Mouse (Mus musculus) CH12.LX (cell line): ENCODE results near the gene Abtb2. TPM values are rescaled to one million over a fixed set of nuclear protein-coding genes. Genes with fewer than 3 reads are reported as not detected.

Experiments
- DNase-seq: peaks from one replicate; pipeline ENCODE4 v3.0.0-alpha.2; 2013; ENCODE audit errors: extremely low read depth
- H3K27ac ChIP-seq: 2 replicates; pipeline ENCODE4 v1.5.1; 2012; ENCODE audit warnings: low read depth, mild to moderate bottlenecking, control low read depth, moderate library complexity; ENCODE audit not compliant: insufficient read depth
- H3K27me3 ChIP-seq: replicated peaks from 2 replicates; pipeline ENCODE3; 2012; ENCODE audit warnings: inconsistent platforms
- H3K36me3 ChIP-seq, 2 experiments: replicated peaks in 1 of 2; 2 replicates each; pipeline versions ENCODE3 to v1.6.1; 2012; ENCODE audit warnings: inconsistent platforms in 1 of 2, low read length in 1 of 2, mild to moderate bottlenecking in 1 of 2, mixed read lengths in 1 of 2, moderate library complexity in 1 of 2; ENCODE audit not compliant: control insufficient read depth in 1 of 2, insufficient read depth in 1 of 2
- H3K4me1 ChIP-seq, 2 experiments: 2 replicates each; pipeline ENCODE4 v1.6.1; 2012; ENCODE audit warnings: inconsistent platforms in 1 of 2, moderate library complexity in 1 of 2; ENCODE audit not compliant: insufficient read depth in 2 of 2, control insufficient read depth in 1 of 2
- H3K4me2 ChIP-seq: 2 replicates; pipeline ENCODE4 v1.6.1; 2012; ENCODE audit warnings: low read depth, mild to moderate bottlenecking, control low read depth; ENCODE audit not compliant: poor library complexity, insufficient read depth, severe bottlenecking
- H3K4me3 ChIP-seq, 3 experiments: fragments of 150-350 bp in 1 of 3; sonication (generic) in 1 of 3; replicated peaks in 1 of 3; 2 replicates each; pipeline versions ENCODE3 to v1.5.1; 2011 to 2012; ENCODE audit warnings: low read depth in 2 of 3, low read length in 2 of 3, mild to moderate bottlenecking in 2 of 3, moderate library complexity in 2 of 3, control low read depth in 1 of 3, improper control_type of control experiment in 1 of 3, inconsistent platforms in 1 of 3, mixed read lengths in 1 of 3; ENCODE audit not compliant: poor library complexity in 1 of 3
- H3K79me2 ChIP-seq: replicated peaks from 2 replicates; pipeline ENCODE4 v1.6.1; 2012; ENCODE audit warnings: mild to moderate bottlenecking, moderate library complexity; ENCODE audit not compliant: control insufficient read depth, poor library complexity, insufficient read depth, severe bottlenecking; ENCODE audit errors: extremely low read depth
- H3K9ac ChIP-seq: 2 replicates; pipeline ENCODE4 v1.6.1; 2012; ENCODE audit warnings: low read depth, mild to moderate bottlenecking, control low read depth, moderate library complexity; ENCODE audit not compliant: insufficient read depth
- H3K9me3 ChIP-seq: replicated peaks from 2 replicates; pipeline ENCODE3; 2012; ENCODE audit warnings: low read length, inconsistent platforms, mixed read lengths
- E2F4 ChIP-seq: IDR thresholded peaks from 2 replicates; pipeline ENCODE4 v1.6.1; 2011; ENCODE audit warnings: low read depth, low read length, improper control_type of control experiment; ENCODE audit not compliant: insufficient replicate concordance
- EP300 ChIP-seq: IDR thresholded peaks from 2 replicates; pipeline ENCODE4 v1.6.1; 2011; ENCODE audit warnings: low read length, improper control_type of control experiment
- GABPA ChIP-seq: IDR thresholded peaks from 2 replicates; pipeline ENCODE4 v1.6.1; 2012; ENCODE audit warnings: low read depth, low read length, improper control_type of control experiment, inconsistent platforms; ENCODE audit not compliant: insufficient replicate concordance
- IRF4 ChIP-seq: IDR thresholded peaks from 2 replicates; pipeline ENCODE4 v1.6.1; 2014; ENCODE audit warnings: low read depth, mild to moderate bottlenecking, inconsistent platforms, low read length, improper control_type of control experiment
- JUN ChIP-seq: IDR thresholded peaks from 2 replicates; pipeline ENCODE4 v1.6.1; 2011; ENCODE audit warnings: low read depth, mild to moderate bottlenecking, low read length, improper control_type of control experiment, moderate library complexity; ENCODE audit not compliant: insufficient read depth
- JUND ChIP-seq: conservative IDR thresholded peaks from 2 replicates; pipeline ENCODE4 v1.6.1; 2011; ENCODE audit warnings: low read depth, low read length, improper control_type of control experiment
- MAFK ChIP-seq: IDR thresholded peaks from 2 replicates; pipeline ENCODE4 v1.6.1; 2011; ENCODE audit warnings: low read length, improper control_type of control experiment; ENCODE audit not compliant: insufficient replicate concordance
- MAX ChIP-seq: IDR thresholded peaks from 2 replicates; pipeline ENCODE4 v1.6.1; 2011; ENCODE audit warnings: low read length, improper control_type of control experiment
- MAZ ChIP-seq: IDR thresholded peaks from 2 replicates; pipeline ENCODE4 v1.6.1; 2012; ENCODE audit warnings: low read depth, mild to moderate bottlenecking, inconsistent platforms, low read length, improper control_type of control experiment, moderate library complexity
- MXI1 ChIP-seq: IDR thresholded peaks from 2 replicates; pipeline ENCODE4 v1.6.1; 2011; ENCODE audit warnings: mild to moderate bottlenecking, low read depth, low read length, improper control_type of control experiment
- MYC ChIP-seq: IDR thresholded peaks from 2 replicates; pipeline ENCODE4 v1.6.1; 2011; ENCODE audit warnings: low read depth, mild to moderate bottlenecking, improper control_type of control experiment, low read length
- NELFE ChIP-seq: IDR thresholded peaks from 2 replicates; pipeline ENCODE4 v1.6.1; 2011; ENCODE audit warnings: low read depth, low read length, improper control_type of control experiment
- NRF1 ChIP-seq: IDR thresholded peaks from 2 replicates; pipeline ENCODE4 v1.6.1; 2014; ENCODE audit warnings: low read depth, mild to moderate bottlenecking, inconsistent platforms, low read length, improper control_type of control experiment, moderate library complexity
- RCOR1 ChIP-seq: conservative IDR thresholded peaks from 2 replicates; pipeline ENCODE4 v1.6.1; 2012; ENCODE audit warnings: low read depth, mild to moderate bottlenecking, inconsistent platforms, low read length, improper control_type of control experiment
- USF1 ChIP-seq: IDR thresholded peaks from 2 replicates; pipeline ENCODE4 v1.6.1; 2014; ENCODE audit warnings: low read depth, mild to moderate bottlenecking, inconsistent platforms, low read length, improper control_type of control experiment
- USF2 ChIP-seq: conservative IDR thresholded peaks from 2 replicates; pipeline ENCODE4 v1.6.1; 2011; ENCODE audit warnings: low read depth, low read length, improper control_type of control experiment
- ZC3H11A ChIP-seq: IDR thresholded peaks from 2 replicates; pipeline ENCODE4 v1.6.1; 2012; ENCODE audit warnings: low read depth, mild to moderate bottlenecking, inconsistent platforms, low read length, improper control_type of control experiment
- ZKSCAN1 ChIP-seq: IDR thresholded peaks from 2 replicates; pipeline ENCODE4 v1.6.1; 2012; ENCODE audit warnings: low read depth, inconsistent platforms, low read length, improper control_type of control experiment, borderline replicate concordance
- ZNF384 ChIP-seq: IDR thresholded peaks from 2 replicates; pipeline ENCODE4 v1.6.1; 2012; ENCODE audit warnings: low read depth, low read length, improper control_type of control experiment, inconsistent platforms
- dilution Hi-C: fragments of 300-500 bp; cut with MboI; formaldehyde crosslinking; loops from 2 replicates; pipeline ENCODE4 v1.14.3; 2020; ENCODE audit warnings: low sequenced_read_pairs; ENCODE audit not compliant: extremely low pct_unique_long_range_greater_than_20kb, extremely low pct_ligation_motif_present
- in situ Hi-C: fragments of 300-500 bp; cut with MboI; formaldehyde crosslinking; loops from 3 replicates; pipeline ENCODE4 v1.14.3; 2019; ENCODE audit warnings: low sequenced_read_pairs, low pct_ligation_motif_present, low pct_unique_long_range_greater_than_20kb, mixed read lengths
- polyA plus RNA-seq: library from polyadenylated mRNA; unstranded; fragments of >175 nt; gene quantifications from 2 replicates; pipeline ENCODE4 v1.2.1, GENCODE M21; 2012; ENCODE audit warnings: low read depth; ENCODE audit not compliant: insufficient read length
- total RNA-seq, 2 experiments: library from RNA; depleted of rRNA; stranded (reverse); fragments of 300-350 nt in 1 of 2; fragments of >200 nt in 1 of 2; gene quantifications; 2 replicates each; pipeline ENCODE4 v1.2.3; 2012 to 2014

Abtb2 gene
- total and polyA plus RNA-seq, 3 experiments = 2.9 to 7.7 (median 3.8) TPM

DNA sequence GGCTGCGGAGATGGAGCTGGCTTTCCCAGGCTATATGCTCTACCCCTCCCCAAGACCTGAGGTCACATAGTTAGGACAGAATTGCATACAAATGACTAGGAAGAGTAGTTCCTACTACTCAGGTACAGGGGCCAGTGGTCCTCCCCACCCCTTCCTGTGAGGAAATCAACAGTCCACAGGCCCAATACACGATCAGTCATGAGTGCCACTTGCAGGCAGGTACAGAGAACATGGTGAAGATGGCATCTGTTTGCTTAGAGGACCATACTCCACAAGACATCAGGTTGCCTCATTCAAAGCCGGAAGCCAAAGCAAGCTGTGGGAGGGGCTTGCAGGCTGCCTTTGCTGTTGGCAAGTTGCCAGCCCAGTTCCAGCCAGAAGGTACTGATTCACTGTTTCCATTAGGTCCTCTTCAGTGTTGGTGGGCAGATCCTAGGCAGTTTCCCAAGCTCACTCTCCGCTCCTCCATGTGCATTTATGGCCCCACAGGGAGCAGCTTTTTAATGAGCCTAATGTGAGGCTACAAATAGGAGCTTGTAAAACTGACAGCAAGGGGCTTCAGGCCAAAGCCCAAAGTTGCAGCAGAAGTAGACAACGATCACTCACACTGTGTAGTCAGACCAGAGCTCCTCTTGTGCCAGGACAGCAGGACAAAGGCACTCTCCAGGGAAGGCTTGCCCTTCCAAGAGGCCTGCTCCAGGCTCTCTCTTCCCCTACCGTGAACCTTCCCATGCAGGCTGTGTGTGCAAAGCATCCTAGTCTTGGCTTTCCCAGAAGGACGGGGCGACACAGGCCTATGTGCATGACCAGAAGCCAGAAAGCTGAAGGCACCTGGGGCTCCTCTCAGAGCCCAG is 102.1 kb downstream of the Abtb2 start:
- TF ChIP-seq MAZ (no peak), EP300 (peak; percentile 58), MAX (no peak), IRF4 (no peak), ZNF384 (no peak), NELFE (no peak), NRF1 (no peak), ZKSCAN1 (no peak), E2F4 (no peak), MXI1 (no peak), USF1 (no peak), USF2 (no peak), JUND (peak; percentile 59), JUN (peak; percentile 50), GABPA (no peak)
- dilution Hi-C loops (no loop called here), in situ Hi-C loops (no loop called here)
- H3K4me2 ChIP-seq = no peak overlapping the region
- peaks cover 16 to 60% of the 10 kb centered on the region in 2 experiments for H3K4me1 ChIP-seq
- H3K4me3 ChIP-seq = no peak overlapping the region
- no peaks in the 10 kb centered on the region for H3K36me3 ChIP-seq
- no peak overlapping the region for H3K27ac ChIP-seq
- no peaks in the 10 kb centered on the region for H3K79me2 ChIP-seq
- DNase-seq = peak; percentile 35
- no peak overlapping the region for H3K9ac ChIP-seq
- no peaks in the 10 kb centered on the region for H3K9me3 ChIP-seq
- H3K27me3 ChIP-seq = no peaks in the 10 kb centered on the region

DNA sequence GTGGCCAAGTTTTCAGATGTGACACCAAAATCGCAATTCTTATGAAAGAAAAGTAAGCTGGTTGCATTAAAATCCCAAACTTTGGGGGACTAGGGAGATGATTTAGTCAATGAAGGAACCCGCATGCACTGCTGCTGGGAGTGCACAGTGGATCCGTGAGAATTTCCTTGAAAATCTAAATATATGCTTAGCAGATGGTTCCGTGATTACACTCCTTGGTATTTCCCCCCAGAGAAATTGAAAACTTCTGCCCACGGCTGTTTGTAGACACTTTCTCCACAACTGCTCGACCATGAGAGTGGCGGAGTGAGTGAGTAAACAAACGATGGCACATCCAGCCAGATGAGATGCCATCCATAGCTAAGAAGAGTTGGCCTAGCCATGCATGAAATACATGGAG is 102.8 kb downstream of the Abtb2 start:
- Histone ChIP-seq H3K27ac (no peak overlapping the region), H3K79me2 (no peaks in the 10 kb centered on the region), H3K9me3 (no peaks in the 10 kb centered on the region), H3K27me3 (no peaks in the 10 kb centered on the region), H3K4me3 (no peak overlapping the region), H3K9ac (no peak overlapping the region), H3K36me3 (no peaks in the 10 kb centered on the region), H3K4me1 (peaks cover 17 to 59% of the 10 kb centered on the region in 2 experiments), H3K4me2 (no peak overlapping the region)
- dilution Hi-C loops = no loop called here
- in situ Hi-C loops = no loop called here
- no peak for DNase-seq
- TF ChIP-seq ZNF384 (no peak), MAFK (no peak), EP300 (no peak), ZC3H11A (no peak), RCOR1 (no peak), MYC (no peak)
